Mouse (Mus musculus): ENCODE measurements around the gene Ldhal6b. TPM values are rescaled to one million over a fixed set of nuclear protein-coding genes. Genes with fewer than 3 reads are reported as not detected.

Gene Ldhal6b
- polyA plus RNA-seq, 1 experiment from 2014 or later, result not detected

- H3K4me1 ChIP-seq (replicated peaks), result peaks cover 15% of the 10 kb centered on the region
- 61% methylated on average over 6 of the region's 6 CpGs for WGBS
- no peak for ATAC-seq (ENCODE audit: low FRiP score, low read depth)
- H3K4me3 ChIP-seq, result no peak overlapping the region
- H3K9me3 ChIP-seq, result no peaks in the 10 kb centered on the region
- peaks cover 8% of the 10 kb centered on the region; the same call in 1 of the 2 replicates for H3K27me3 ChIP-seq
- peak overlapping the region; percentile 30; the same call in 1 of the 2 replicates for H3K27ac ChIP-seq (replicated peaks)
- H3K36me3 ChIP-seq, result 0 out of 2 replicates have a peak, but pooled peaks cover 3% of the 10 kb centered on the region
- no peak overlapping the region for H3K4me2 ChIP-seq
- no peak overlapping the region for H3K9ac ChIP-seq
These were observed 11.5 kb downstream of the Ldhal6b start for GRCm38 (mm10) chr17:5407030-5407429.

- 0 out of 2 replicates have a peak, but pooled peaks cover 3% of the 10 kb centered on the region for H3K36me3 ChIP-seq
- H3K4me3 ChIP-seq, result no peak overlapping the region
- no peak overlapping the region; the same call in 1 of the 2 replicates for H3K27ac ChIP-seq (replicated peaks)
- WGBS, result 46% methylated on average over 10 of the region's 10 CpGs
- H3K9ac ChIP-seq, result no peak overlapping the region
- ATAC-seq (ENCODE audit: low FRiP score, low read depth), result no peak
- H3K4me2 ChIP-seq, result no peak overlapping the region
- peaks cover 17% of the 10 kb centered on the region for H3K4me1 ChIP-seq (replicated peaks)
- H3K27me3 ChIP-seq, result peaks cover 8% of the 10 kb centered on the region; the same call in 1 of the 2 replicates
- H3K9me3 ChIP-seq, result no peaks in the 10 kb centered on the region
These were observed 12.0 kb downstream of the Ldhal6b start for GRCm38 (mm10) chr17:5406566-5406965.

GRCm38 (mm10) chr17:5403885-5404284, 14.7 kb downstream of the Ldhal6b start:
- 86% methylated on average over 6 of the region's 6 CpGs for WGBS
- no peak for ATAC-seq (ENCODE audit: low FRiP score, low read depth)
- no peak overlapping the region for H3K4me3 ChIP-seq
- H3K27me3 ChIP-seq, result peaks cover 8% of the 10 kb centered on the region; the same call in 1 of the 2 replicates
- no peak overlapping the region for H3K27ac ChIP-seq (replicated peaks)
- no peak overlapping the region for H3K4me2 ChIP-seq
- no peaks in the 10 kb centered on the region for H3K36me3 ChIP-seq
- H3K4me1 ChIP-seq (replicated peaks), result peaks cover 17% of the 10 kb centered on the region
- no peaks in the 10 kb centered on the region for H3K9me3 ChIP-seq
- H3K9ac ChIP-seq, result no peak overlapping the region

- Histone ChIP-seq H3K27me3 (peaks cover 12% of the 10 kb centered on the region; the same call in 1 of the 2 replicates), H3K36me3 (no peaks in the 10 kb centered on the region), H3K27ac (replicated peaks) (no peak overlapping the region), H3K4me3 (no peak overlapping the region), H3K9ac (no peak overlapping the region), H3K4me1 (replicated peaks) (peaks cover 18% of the 10 kb centered on the region), H3K4me2 (peak overlapping the region; percentile 34; the same call in 1 of the 2 replicates), H3K9me3 (no peaks in the 10 kb centered on the region)
- peak; percentile 70; the same call in 1 of the 2 replicates for ATAC-seq (ENCODE audit: low FRiP score, low read depth)
- WGBS, result 24% methylated on average over 8 of the region's 8 CpGs
These were observed 15.9 kb downstream of the Ldhal6b start for GRCm38 (mm10) chr17:5402624-5403023.

- Histone ChIP-seq H3K9me3 (no peaks in the 10 kb centered on the region), H3K36me3 (no peaks in the 10 kb centered on the region), H3K9ac (no peak overlapping the region), H3K4me1 (replicated peaks) (peaks cover 19% of the 10 kb centered on the region), H3K4me3 (no peak overlapping the region), H3K27ac (replicated peaks) (no peak overlapping the region), H3K27me3 (peaks cover 12% of the 10 kb centered on the region; the same call in 1 of the 2 replicates), H3K4me2 (peak overlapping the region; percentile 34)
- WGBS, result 11% methylated on average over 9 of the region's 9 CpGs
- no peak for ATAC-seq (ENCODE audit: low FRiP score, low read depth)
These were observed 16.5 kb downstream of the Ldhal6b start for GRCm38 (mm10) chr17:5402069-5402468.

- H3K4me1 ChIP-seq (replicated peaks), result peaks cover 14% of the 10 kb centered on the region
- no peak overlapping the region for H3K4me2 ChIP-seq
- ATAC-seq (ENCODE audit: low FRiP score, low read depth), result no peak
- H3K4me3 ChIP-seq, result no peak overlapping the region
- H3K27ac ChIP-seq (replicated peaks), result no peak overlapping the region
- no peaks in the 10 kb centered on the region for H3K36me3 ChIP-seq
- H3K9me3 ChIP-seq, result no peaks in the 10 kb centered on the region
- no peak overlapping the region for H3K9ac ChIP-seq
- H3K27me3 ChIP-seq, result peaks cover 12% of the 10 kb centered on the region; the same call in 1 of the 2 replicates
- WGBS, result 91% methylated on average over 10 of the region's 10 CpGs
These were observed 17.3 kb downstream of the Ldhal6b start for GRCm38 (mm10) chr17:5401288-5401687.

- Histone ChIP-seq H3K9me3 (no peaks in the 10 kb centered on the region), H3K4me3 (no peak overlapping the region), H3K27me3 (peaks cover 10% of the 10 kb centered on the region; the same call in 1 of the 2 replicates), H3K4me2 (no peak overlapping the region), H3K4me1 (replicated peaks) (peaks cover 14% of the 10 kb centered on the region), H3K9ac (no peak overlapping the region), H3K36me3 (no peaks in the 10 kb centered on the region), H3K27ac (replicated peaks) (no peak overlapping the region)
- no peak for ATAC-seq (ENCODE audit: low FRiP score, low read depth)
- 80% methylated on average over 14 of the region's 14 CpGs for WGBS
These were observed 18.0 kb downstream of the Ldhal6b start for GRCm38 (mm10) chr17:5400435-5401090.

GRCm38 (mm10) chr17:5397148-5398007, 21.2 kb downstream of the Ldhal6b start:
- no peak overlapping the region for H3K9ac ChIP-seq
- H3K4me2 ChIP-seq, result peak overlapping the region; percentile 22
- peaks cover 10% of the 10 kb centered on the region for H3K4me1 ChIP-seq (replicated peaks)
- ATAC-seq (ENCODE audit: low FRiP score, low read depth), result peak; percentile 86
- H3K9me3 ChIP-seq, result no peaks in the 10 kb centered on the region
- H3K27ac ChIP-seq (replicated peaks), result no peak overlapping the region
- H3K27me3 ChIP-seq, result 0 out of 2 replicates have a peak, but pooled peaks cover 4% of the 10 kb centered on the region
- WGBS, result 28% methylated on average over 33 of the region's 33 CpGs
- no peaks in the 10 kb centered on the region for H3K36me3 ChIP-seq
- no peak overlapping the region for H3K4me3 ChIP-seq

- H3K9me3 ChIP-seq, result no peaks in the 10 kb centered on the region
- no peak overlapping the region for H3K4me2 ChIP-seq
- H3K36me3 ChIP-seq, result no peaks in the 10 kb centered on the region
- H3K4me1 ChIP-seq (replicated peaks), result peaks cover 6% of the 10 kb centered on the region
- H3K4me3 ChIP-seq, result no peak overlapping the region
- WGBS, result 68% methylated on average over 5 of the region's 5 CpGs
- 0 out of 2 replicates have a peak, but pooled peaks cover 4% of the 10 kb centered on the region for H3K27me3 ChIP-seq
- H3K27ac ChIP-seq (replicated peaks), result no peak overlapping the region
- H3K9ac ChIP-seq, result no peak overlapping the region
- no peak for ATAC-seq (ENCODE audit: low FRiP score, low read depth)
These were observed 22.4 kb downstream of the Ldhal6b start for GRCm38 (mm10) chr17:5396213-5396612.

- WGBS, result 89% methylated on average over 16 of the region's 16 CpGs
- Histone ChIP-seq H3K4me2 (no peak overlapping the region), H3K27ac (replicated peaks) (no peak overlapping the region), H3K4me1 (replicated peaks) (peaks cover 8% of the 10 kb centered on the region), H3K4me3 (no peak overlapping the region), H3K36me3 (no peaks in the 10 kb centered on the region), H3K27me3 (0 out of 2 replicates have a peak, but pooled peaks cover 4% of the 10 kb centered on the region), H3K9ac (no peak overlapping the region), H3K9me3 (no peaks in the 10 kb centered on the region)
- ATAC-seq (ENCODE audit: low FRiP score, low read depth), result no peak
These were observed 22.9 kb downstream of the Ldhal6b start for GRCm38 (mm10) chr17:5395454-5396205.

GRCm38 (mm10) chr17:5390682-5391081, 27.9 kb downstream of the Ldhal6b start:
- H3K27ac ChIP-seq (replicated peaks), result peak overlapping the region; percentile 70
- ATAC-seq (ENCODE audit: low FRiP score, low read depth), result no peak; the same call in 1 of the 2 replicates
- whole genome bisulfite sequencing, result 49% methylated on average over 10 of the region's 10 CpGs

More at GRCm38 (mm10) chr17:5390682-5391081, 27.9 kb downstream of the Ldhal6b start:
- Histone ChIP-seq H3K36me3 (no peaks in the 10 kb centered on the region), H3K9ac (no peak overlapping the region), H3K27me3 (no peaks in the 10 kb centered on the region), H3K4me3 (no peak overlapping the region), H3K9me3 (no peaks in the 10 kb centered on the region), H3K4me1 (replicated peaks) (peaks cover 9% of the 10 kb centered on the region), H3K4me2 (no peak overlapping the region)

Measured in hindbrain, embryonic 15.5 days (tissue).